Mouse (Mus musculus) embryonic fibroblast, embryonic 13.5 days (primary cell): Measurements from ENCODE around the gene D11Wsu47e. TPM values are rescaled to one million over a fixed set of nuclear protein-coding genes. Genes with fewer than 3 reads are reported as not detected.

Source experiments
- H3K27ac ChIP-seq: 2 replicates; pipeline ENCODE4 v1.5.1; 2012; ENCODE audit warnings: low read length, control low read depth, inconsistent platforms; ENCODE audit not compliant: insufficient read depth
- H3K4me1 ChIP-seq: 2 replicates; pipeline ENCODE4 v1.6.1; 2011; ENCODE audit warnings: low read length; ENCODE audit not compliant: control insufficient read depth, insufficient read depth
- H3K4me3 ChIP-seq: 2 replicates; pipeline ENCODE4 v1.5.1; 2011; ENCODE audit warnings: mild to moderate bottlenecking, control low read depth, low read length; ENCODE audit not compliant: insufficient read depth
- CTCF ChIP-seq: IDR thresholded peaks from 2 replicates; pipeline ENCODE4 v1.5.1; 2011; ENCODE audit warnings: mild to moderate bottlenecking, control low read depth, low read length, moderate library complexity, borderline replicate concordance; ENCODE audit not compliant: insufficient read depth
- POLR2A ChIP-seq: IDR thresholded peaks from 2 replicates; pipeline ENCODE4 v1.6.1; 2011; ENCODE audit warnings: low read depth, mild to moderate bottlenecking, control low read depth, low read length, moderate library complexity
- polyA plus RNA-seq: library from polyadenylated mRNA; stranded (reverse); fragments of >200 nt; gene quantifications from 2 replicates; pipeline ENCODE4 v1.2.4, GENCODE M21; 2011; ENCODE audit warnings: low read depth; ENCODE audit not compliant: missing spikeins, insufficient read length

D11Wsu47e gene
- polyA plus RNA-seq, 1 experiment, result 14.9 TPM

GRCm38 (mm10) chr11:113697571-113697970 is 13.4 kb downstream of the D11Wsu47e start:
- TF ChIP-seq CTCF (no peak), POLR2A (no peak)
- H3K27ac ChIP-seq, result no peak overlapping the region
- no peaks in the 10 kb centered on the region for H3K4me1 ChIP-seq
- no peak overlapping the region for H3K4me3 ChIP-seq

GRCm38 (mm10) chr11:113698013-113698545 is 13.9 kb downstream of the D11Wsu47e start:
- Histone ChIP-seq H3K4me3 (no peak overlapping the region), H3K4me1 (no peaks in the 10 kb centered on the region), H3K27ac (no peak overlapping the region)
- TF ChIP-seq POLR2A (no peak), CTCF (no peak)

GRCm38 (mm10) chr11:113699643-113700042 is 15.4 kb downstream of the D11Wsu47e start:
- H3K4me3 ChIP-seq, result no peak overlapping the region
- no peak overlapping the region for H3K27ac ChIP-seq
- TF ChIP-seq CTCF (no peak), POLR2A (no peak)
- H3K4me1 ChIP-seq, result no peaks in the 10 kb centered on the region

DNA sequence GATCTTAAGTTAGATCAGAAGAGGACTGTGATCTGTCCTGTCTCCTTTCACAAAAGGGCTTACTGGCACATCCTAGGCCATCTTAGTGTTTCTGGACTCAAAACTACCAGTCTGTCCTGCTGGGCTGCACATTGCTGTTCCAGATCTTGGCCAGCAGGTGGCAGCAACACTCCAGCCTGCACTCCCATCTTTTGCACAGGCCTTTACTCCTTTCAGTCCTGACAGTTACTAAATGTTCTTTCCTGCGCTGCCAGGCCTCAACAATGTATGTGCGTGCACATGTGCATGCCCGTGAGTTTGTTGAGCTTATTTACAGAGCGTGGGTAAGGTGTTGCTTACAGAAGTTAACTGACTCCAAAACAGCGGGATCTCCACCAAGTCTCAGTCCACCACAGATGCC is 19.5 kb downstream of the D11Wsu47e start:
- Histone ChIP-seq H3K27ac (no peak overlapping the region), H3K4me3 (no peak overlapping the region), H3K4me1 (no peaks in the 10 kb centered on the region)
- TF ChIP-seq CTCF (peak; percentile 98), POLR2A (no peak)

DNA sequence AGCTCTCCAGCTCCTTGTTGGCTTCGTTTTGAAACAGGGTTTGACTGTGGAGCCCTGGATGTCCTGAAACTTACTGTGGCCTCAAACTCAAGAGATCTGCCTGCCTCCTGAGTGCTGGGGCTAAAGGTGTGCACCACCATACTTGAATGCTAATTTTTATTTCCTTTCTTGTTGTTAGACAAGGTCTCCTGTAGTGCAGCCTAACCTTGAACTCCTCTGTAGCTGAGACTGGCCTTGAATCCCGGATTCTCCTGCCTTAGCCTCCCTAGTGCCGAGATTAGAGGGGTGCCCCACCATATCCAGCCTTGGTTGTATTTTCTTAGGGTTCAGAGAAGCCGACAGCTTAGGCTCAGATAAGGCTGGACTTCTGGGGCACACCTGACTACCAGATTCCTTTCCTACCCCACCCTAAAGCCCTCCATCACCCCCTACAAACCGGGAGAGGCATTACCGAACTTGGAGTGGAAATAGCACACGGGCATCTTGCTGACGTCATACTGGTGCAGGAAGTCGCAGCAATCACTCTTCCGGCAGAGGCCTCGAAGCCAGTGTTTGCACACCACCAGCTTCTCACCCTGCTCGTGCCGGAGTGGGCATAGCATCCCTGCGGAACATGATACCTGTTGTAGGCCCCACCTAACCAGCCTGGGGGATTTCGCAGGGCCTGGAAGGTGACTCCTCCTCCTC is 21.9 kb downstream of the D11Wsu47e start:
- H3K27ac ChIP-seq, result no peak overlapping the region

GRCm38 (mm10) chr11:113708629-113709213 is 24.5 kb downstream of the D11Wsu47e start:
- Histone ChIP-seq H3K4me3 (no peak overlapping the region), H3K27ac (no peak overlapping the region), H3K4me1 (no peaks in the 10 kb centered on the region)
- TF ChIP-seq CTCF (no peak), POLR2A (no peak)

More for the DNA sequence above, 21.9 kb downstream of the D11Wsu47e start:
- Histone ChIP-seq H3K4me3 (no peak overlapping the region), H3K4me1 (no peaks in the 10 kb centered on the region)
- TF ChIP-seq POLR2A (no peak), CTCF (no peak)

DNA sequence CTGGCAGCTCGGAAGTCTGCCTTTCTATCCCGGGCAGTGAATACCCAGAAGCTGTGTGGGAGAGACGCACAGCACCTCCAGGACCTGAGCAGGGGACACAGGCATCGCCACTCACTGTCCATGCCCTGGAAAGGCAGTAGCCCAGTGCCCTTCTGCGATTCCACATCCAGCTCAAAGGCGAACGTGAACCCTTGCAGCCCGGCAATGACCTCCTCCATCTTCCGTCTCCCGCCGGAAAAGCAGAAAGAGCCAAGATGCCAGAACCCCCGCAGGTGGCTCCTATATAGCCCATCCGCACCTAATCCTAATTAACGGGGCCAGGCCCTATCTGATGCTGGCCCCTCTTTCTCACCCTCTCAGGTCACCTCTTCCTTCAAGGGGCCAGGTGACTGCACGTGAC is 25.1 kb downstream of the D11Wsu47e start:
- H3K27ac ChIP-seq, result no peak overlapping the region
- H3K4me3 ChIP-seq, result no peak overlapping the region
- no peaks in the 10 kb centered on the region for H3K4me1 ChIP-seq
- TF ChIP-seq POLR2A, result no peak
- TF ChIP-seq CTCF, result no peak

GRCm38 (mm10) chr11:113709731-113710256 is 25.6 kb downstream of the D11Wsu47e start, which contains the start of gene Cpsf4l:
Cpsf4l (minus strand) TSS chr11:113710017.
- H3K27ac ChIP-seq, result no peak within 1 kb of the TSS
- no peaks in the 10 kb centered on the region for H3K4me1 ChIP-seq
- H3K4me3 ChIP-seq, result no peak within 1 kb of the TSS
- TF ChIP-seq POLR2A (no peak), CTCF (no peak)

GRCm38 (mm10) chr11:113710257-113710777 is 26.1 kb downstream of the D11Wsu47e start:
- Histone ChIP-seq H3K4me1 (no peaks in the 10 kb centered on the region), H3K4me3 (no peak overlapping the region), H3K27ac (no peak overlapping the region)
- TF ChIP-seq POLR2A (no peak), CTCF (no peak)

GRCm38 (mm10) chr11:113711061-113711460 is 26.8 kb downstream of the D11Wsu47e start:
- Histone ChIP-seq H3K27ac (no peak overlapping the region), H3K4me3 (no peak overlapping the region), H3K4me1 (no peaks in the 10 kb centered on the region)
- TF ChIP-seq POLR2A, result no peak
- TF ChIP-seq CTCF, result no peak
